Comparison of ENCODE assay signal across 25 mouse cellular contexts in genomic region chr16:6914531-6914930, GRCm38 (mm10).
A peak's percentile ranks its signal among the peaks of the same experiment; 100 is the strongest.
DNase-seq lines count a peak whose midpoint lies in the region; ATAC-seq lines count a peak whose summit lies in the region.
"Had no signal": no experiment of that assay in that cellular context is flagged by ENCODE, and none has a peak within 500 bp of the region (broad histone marks: within the 10 kb centered on the region; RNA-seq: fewer than 3 reads in every experiment).

No protein-coding gene starts in this region.

- no peak overlapping the region for H3K9ac ChIP-seq in embryonic facial prominence, embryonic 14.5 days (ENCODE audit: low read depth, low read length)
- H3K9ac ChIP-seq in forebrain, embryonic 16.5 days (replicated peaks; ENCODE audit: low read depth, low read length), result no peak overlapping the region
- H3K9ac ChIP-seq in forebrain, embryonic 12.5 days, result no peak overlapping the region
- H3K9ac ChIP-seq in midbrain, embryonic 14.5 days (replicated peaks; ENCODE audit: low read length), result no peak overlapping the region
- no peak overlapping the region for H3K9ac ChIP-seq in midbrain, embryonic 15.5 days
- H3K9ac ChIP-seq: embryonic facial prominence, embryonic 13.5 days; heart, embryonic 12.5 days; heart, embryonic 15.5 days; hindbrain, embryonic 13.5 days had no signal

- no peak overlapping the region for H3K4me2 ChIP-seq in embryonic facial prominence, embryonic 14.5 days (ENCODE audit: low read depth, low read length)
- H3K4me2 ChIP-seq in forebrain, embryonic 16.5 days (ENCODE audit: low read length), result no peak overlapping the region
- no peak overlapping the region for H3K4me2 ChIP-seq in forebrain, embryonic 12.5 days
- H3K4me2 ChIP-seq in midbrain, embryonic 14.5 days (ENCODE audit: low read length), result no peak overlapping the region
- no peak overlapping the region for H3K4me2 ChIP-seq in midbrain, embryonic 15.5 days
- H3K4me2 ChIP-seq: embryonic facial prominence, embryonic 13.5 days; heart, embryonic 12.5 days; heart, embryonic 15.5 days; hindbrain, embryonic 13.5 days had no signal

- no peaks in the 10 kb centered on the region for H3K9me3 ChIP-seq in embryonic facial prominence, embryonic 14.5 days (ENCODE audit: control insufficient read depth, low read length)
- H3K9me3 ChIP-seq in embryonic facial prominence, embryonic 10.5 days, result no peaks in the 10 kb centered on the region
- no peaks in the 10 kb centered on the region for H3K9me3 ChIP-seq in forebrain, embryonic 16.5 days (ENCODE audit: control insufficient read depth, low read length)
- H3K9me3 ChIP-seq in forebrain, embryonic 12.5 days, result no peaks in the 10 kb centered on the region
- H3K9me3 ChIP-seq in midbrain, embryonic 14.5 days (ENCODE audit: control insufficient read depth, low read length), result no peaks in the 10 kb centered on the region
- no peaks in the 10 kb centered on the region for H3K9me3 ChIP-seq in midbrain, embryonic 15.5 days
- H3K9me3 ChIP-seq: embryonic facial prominence, embryonic 13.5 days; heart, embryonic 12.5 days; heart, embryonic 15.5 days; hindbrain, embryonic 10.5 days; hindbrain, embryonic 13.5 days had no signal

- no peak for ATAC-seq in embryonic facial prominence, embryonic 14.5 days (ENCODE audit: low read depth)
- ATAC-seq in forebrain, embryonic 16.5 days, result 0 out of 2 replicates have a peak, but pooled peaks have one; percentile 52
- no peak for ATAC-seq in forebrain, embryonic 12.5 days (ENCODE audit: low FRiP score)
- ATAC-seq in midbrain, embryonic 14.5 days (ENCODE audit: low FRiP score, low TSS enrichment), result no peak
- ATAC-seq in midbrain, embryonic 15.5 days (replicated peaks), result no peak
- ATAC-seq: activated CD4-positive, CD25-positive, alpha-beta regulatory T cell, adult 4 months; hindbrain, embryonic 16.5 days; intestine, embryonic 16.5 days had no signal

- no peak overlapping the region for H3K27ac ChIP-seq in embryonic facial prominence, embryonic 14.5 days (replicated peaks; ENCODE audit: low read depth, low read length)
- no peak overlapping the region for H3K27ac ChIP-seq in embryonic facial prominence, embryonic 10.5 days (replicated peaks)
- H3K27ac ChIP-seq in forebrain, embryonic 16.5 days (ENCODE audit: low read length), result no peak overlapping the region
- no peak overlapping the region for H3K27ac ChIP-seq in forebrain, embryonic 12.5 days
- no peak overlapping the region for H3K27ac ChIP-seq in midbrain, embryonic 14.5 days (replicated peaks; ENCODE audit: low read depth, low read length)
- H3K27ac ChIP-seq in midbrain, embryonic 15.5 days, result no peak overlapping the region
- H3K27ac ChIP-seq: embryonic facial prominence, embryonic 13.5 days; heart, embryonic 15.5 days; hindbrain, embryonic 10.5 days; hindbrain, embryonic 13.5 days had no signal

- 0 out of 2 replicates have a peak, but pooled peaks cover 5% of the 10 kb centered on the region for H3K4me1 ChIP-seq in embryonic facial prominence, embryonic 14.5 days (ENCODE audit: control insufficient read depth, insufficient read depth, low read length)
- H3K4me1 ChIP-seq in embryonic facial prominence, embryonic 10.5 days, result peaks cover 14% of the 10 kb centered on the region
- peaks cover 13% of the 10 kb centered on the region; the same call in 1 of the 2 replicates for H3K4me1 ChIP-seq in forebrain, embryonic 16.5 days (replicated peaks; ENCODE audit: control insufficient read depth, insufficient read depth, low read length)
- no peaks in the 10 kb centered on the region for H3K4me1 ChIP-seq in forebrain, embryonic 12.5 days
- no peaks in the 10 kb centered on the region for H3K4me1 ChIP-seq in midbrain, embryonic 14.5 days (ENCODE audit: control insufficient read depth, insufficient read depth, low read length)
- H3K4me1 ChIP-seq in midbrain, embryonic 15.5 days, result no peaks in the 10 kb centered on the region
- H3K4me1 ChIP-seq: heart, embryonic 15.5 days had no signal

- WGBS in embryonic facial prominence, embryonic 14.5 days, result 54% methylated on average over 4 of the region's 4 CpGs
- WGBS in embryonic facial prominence, embryonic 10.5 days, result 81% methylated on average over 4 of the region's 4 CpGs
- 28% methylated on average over 4 of the region's 4 CpGs for WGBS in forebrain, embryonic 16.5 days
- WGBS in forebrain, embryonic 12.5 days, result 70% methylated on average over 4 of the region's 4 CpGs
- 68% methylated on average over 4 of the region's 4 CpGs for WGBS in midbrain, embryonic 14.5 days
- 57% methylated on average over 4 of the region's 4 CpGs for WGBS in midbrain, embryonic 15.5 days

- no peaks in the 10 kb centered on the region for H3K27me3 ChIP-seq in embryonic facial prominence, embryonic 14.5 days (replicated peaks; ENCODE audit: control insufficient read depth, insufficient read depth, low read length)
- no peaks in the 10 kb centered on the region for H3K27me3 ChIP-seq in embryonic facial prominence, embryonic 10.5 days (replicated peaks; ENCODE audit: low read depth, poor library complexity, severe bottlenecking)
- H3K27me3 ChIP-seq in forebrain, embryonic 16.5 days (replicated peaks; ENCODE audit: control insufficient read depth, insufficient read depth, low read length), result no peaks in the 10 kb centered on the region
- H3K27me3 ChIP-seq in forebrain, embryonic 12.5 days, result no peaks in the 10 kb centered on the region
- no peaks in the 10 kb centered on the region for H3K27me3 ChIP-seq in midbrain, embryonic 14.5 days (ENCODE audit: control insufficient read depth, insufficient read depth, low read length)
- no peaks in the 10 kb centered on the region for H3K27me3 ChIP-seq in midbrain, embryonic 15.5 days (replicated peaks)
- H3K27me3 ChIP-seq: embryonic facial prominence, embryonic 13.5 days; heart, embryonic 12.5 days; heart, embryonic 15.5 days; hindbrain, embryonic 13.5 days had no signal

- no peak overlapping the region for H3K4me3 ChIP-seq in embryonic facial prominence, embryonic 14.5 days (ENCODE audit: low read depth, low read length)
- H3K4me3 ChIP-seq in embryonic facial prominence, embryonic 10.5 days, result no peak overlapping the region
- H3K4me3 ChIP-seq in forebrain, embryonic 16.5 days (replicated peaks; ENCODE audit: low read length), result no peak overlapping the region
- no peak overlapping the region for H3K4me3 ChIP-seq in forebrain, embryonic 12.5 days (replicated peaks)
- no peak overlapping the region for H3K4me3 ChIP-seq in midbrain, embryonic 14.5 days (replicated peaks; ENCODE audit: low read depth, low read length)
- no peak overlapping the region for H3K4me3 ChIP-seq in midbrain, embryonic 15.5 days
- H3K4me3 ChIP-seq: embryonic facial prominence, embryonic 13.5 days; heart, embryonic 12.5 days; heart, embryonic 15.5 days; hindbrain, embryonic 10.5 days; hindbrain, embryonic 13.5 days had no signal

- peak; percentile 26 for DNase-seq in embryonic facial prominence, embryonic 14.5 days (ENCODE audit: low spot score)
- DNase-seq in embryonic facial prominence, embryonic 10.5 days (ENCODE audit: low spot score), result no peak
- DNase-seq in midbrain, embryonic 14.5 days, result peak; percentile 31
- DNase-seq: adrenal gland, adult 8-10 months; adrenal gland, postnatal 25 days; cerebellum, adult 11 months; cerebellum, adult 2 months; cerebellum, adult 9-11 months; cerebellum, postnatal 25 days; gastrocnemius, postnatal 25 days; heart, adult 18-20 months; heart, postnatal 10 days; heart, postnatal 36 days; kidney, adult 18-20 months had no signal

- no peaks in the 10 kb centered on the region for H3K36me3 ChIP-seq in embryonic facial prominence, embryonic 14.5 days (ENCODE audit: control insufficient read depth, insufficient read depth, low read length)
- H3K36me3 ChIP-seq in embryonic facial prominence, embryonic 10.5 days (replicated peaks), result no peaks in the 10 kb centered on the region
- no peaks in the 10 kb centered on the region for H3K36me3 ChIP-seq in forebrain, embryonic 16.5 days (ENCODE audit: control insufficient read depth, insufficient read depth)
- H3K36me3 ChIP-seq in forebrain, embryonic 12.5 days (replicated peaks), result no peaks in the 10 kb centered on the region
- no peaks in the 10 kb centered on the region for H3K36me3 ChIP-seq in midbrain, embryonic 14.5 days (ENCODE audit: control insufficient read depth, insufficient read depth, low read length)
- H3K36me3 ChIP-seq in midbrain, embryonic 15.5 days (replicated peaks), result no peaks in the 10 kb centered on the region
- H3K36me3 ChIP-seq: embryonic facial prominence, embryonic 13.5 days; heart, embryonic 12.5 days; heart, embryonic 15.5 days; hindbrain, embryonic 10.5 days; hindbrain, embryonic 13.5 days had no signal
